Mouse (Mus musculus) olfactory bulb, adult 2 months (tissue): ENCODE results near the gene Tlr5. TPM values are rescaled to one million over a fixed set of nuclear protein-coding genes. Genes with fewer than 3 reads are reported as not detected.

ENCODE experiments used
- H3K27ac ChIP-seq: fragments of 200-500 bp; 2 replicates; pipeline ENCODE4 v1.5.1; 2012; ENCODE audit warnings: low read depth, low read length; ENCODE audit not compliant: insufficient read depth
- H3K4me1 ChIP-seq: fragments of 200-500 bp; 2 replicates; pipeline ENCODE4 v1.6.1; 2012; ENCODE audit warnings: low read length; ENCODE audit not compliant: control insufficient read depth, insufficient read depth
- H3K4me3 ChIP-seq: fragments of 200-500 bp; 2 replicates; pipeline ENCODE4 v1.5.1; 2012; ENCODE audit warnings: mild to moderate bottlenecking, low read depth, low read length, moderate library complexity; ENCODE audit not compliant: insufficient read depth
- CTCF ChIP-seq: fragments of 200-500 bp; IDR thresholded peaks from 2 replicates; pipeline ENCODE4 v1.5.1; 2012; ENCODE audit warnings: low read depth, mild to moderate bottlenecking, low read length, moderate library complexity; ENCODE audit not compliant: insufficient read depth
- POLR2A ChIP-seq: fragments of 200-500 bp; IDR thresholded peaks from 2 replicates; pipeline ENCODE4 v1.6.1; 2012; ENCODE audit warnings: mild to moderate bottlenecking, low read depth, low read length, moderate library complexity; ENCODE audit not compliant: insufficient read depth
- WGBS: fragments of 180-500 bp; shearing (Covaris S2); methylation state at CpG from one replicate; pipeline ENCODE4 v1.1.7; 2018; 5-methylcytosine and 5-hydroxymethylcytosine counted together
- polyA plus RNA-seq: library from polyadenylated mRNA; stranded (reverse); fragments of >200 nt; gene quantifications from 2 replicates; pipeline ENCODE4 v1.2.4, GENCODE M21; 2012; ENCODE audit warnings: low replicate concordance; ENCODE audit not compliant: missing spikeins, insufficient read depth, insufficient read length

Tlr5 gene
- not detected in 2 replicates for polyA plus RNA-seq

- H3K4me1 ChIP-seq, result peaks cover 18% of the 10 kb centered on the region
- TF ChIP-seq CTCF (no peak), POLR2A (no peak)
- no peak within 1 kb of the TSS for H3K27ac ChIP-seq
- 29% methylated on average over 21 of the region's 21 CpGs for WGBS
- H3K4me3 ChIP-seq, result peak within 1 kb of the TSS; percentile 27
These were observed at the start of gene Tlr5 for GRCm38 (mm10) chr1:182954287-182955046. Gene Tlr5, plus strand, starts transcription at chr1:182954788.

DNA sequence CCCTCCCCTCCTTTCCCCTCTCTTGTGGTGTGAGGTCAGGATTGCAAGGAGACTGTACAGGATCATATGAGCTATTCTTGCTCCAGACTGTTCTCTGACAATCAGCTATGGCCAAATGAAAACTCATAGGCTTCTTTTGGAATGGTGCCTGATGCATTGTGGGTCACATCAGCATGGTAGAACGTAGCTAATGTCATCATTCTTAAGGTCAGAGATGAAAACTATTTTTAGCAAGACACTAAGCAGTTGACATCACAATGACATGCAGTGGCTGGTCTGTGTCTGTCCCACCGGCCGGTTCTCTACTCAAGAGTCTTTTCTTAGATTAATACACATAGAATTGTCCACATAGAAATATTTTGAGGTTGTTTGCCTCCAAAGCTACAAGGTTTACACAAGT is 48.9 kb upstream of the Tlr5 start:
- H3K4me1 ChIP-seq, result peaks cover 28% of the 10 kb centered on the region
- 77% methylated on average over 3 of the region's 3 CpGs for WGBS

GRCm38 (mm10) chr1:182908050-182909036 is 46.2 kb upstream of the Tlr5 start:
- 22% methylated on average over 14 of the region's 14 CpGs for WGBS
- Histone ChIP-seq H3K27ac (0 out of 2 replicates have a peak overlapping the region, but pooled peaks have one; percentile 47), H3K4me1 (peaks cover 19% of the 10 kb centered on the region), H3K4me3 (no peak overlapping the region)
- TF ChIP-seq POLR2A (no peak), CTCF (no peak)

More for the DNA sequence above, 48.9 kb upstream of the Tlr5 start:
- Histone ChIP-seq H3K27ac (no peak overlapping the region), H3K4me3 (no peak overlapping the region)
- TF ChIP-seq CTCF (no peak), POLR2A (no peak)

DNA sequence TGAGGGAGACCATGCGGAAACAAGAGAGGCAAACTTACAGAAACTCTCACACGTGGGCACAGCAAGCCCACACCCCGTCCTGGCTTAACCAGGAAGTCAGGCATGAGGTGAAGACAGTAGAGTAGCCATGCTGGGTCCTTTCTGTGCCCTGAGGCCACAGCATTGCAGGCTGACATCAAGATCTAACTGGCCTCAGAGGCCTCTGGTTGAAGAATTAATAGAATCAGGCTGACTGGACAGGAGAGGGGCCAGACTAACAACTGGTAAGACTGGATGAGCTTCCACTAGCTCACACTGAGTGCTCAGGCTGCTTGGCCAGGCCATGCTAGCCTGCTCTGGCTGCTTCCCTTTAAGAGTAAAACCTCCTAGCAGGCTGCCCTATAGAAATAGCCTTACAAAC is 45.5 kb upstream of the Tlr5 start:
- WGBS, result 76% methylated on average over 3 of the region's 3 CpGs
- TF ChIP-seq CTCF (no peak), POLR2A (no peak)
- Histone ChIP-seq H3K4me3 (no peak overlapping the region), H3K4me1 (peaks cover 19% of the 10 kb centered on the region), H3K27ac (0 out of 2 replicates have a peak overlapping the region, but pooled peaks have one; percentile 36)

DNA sequence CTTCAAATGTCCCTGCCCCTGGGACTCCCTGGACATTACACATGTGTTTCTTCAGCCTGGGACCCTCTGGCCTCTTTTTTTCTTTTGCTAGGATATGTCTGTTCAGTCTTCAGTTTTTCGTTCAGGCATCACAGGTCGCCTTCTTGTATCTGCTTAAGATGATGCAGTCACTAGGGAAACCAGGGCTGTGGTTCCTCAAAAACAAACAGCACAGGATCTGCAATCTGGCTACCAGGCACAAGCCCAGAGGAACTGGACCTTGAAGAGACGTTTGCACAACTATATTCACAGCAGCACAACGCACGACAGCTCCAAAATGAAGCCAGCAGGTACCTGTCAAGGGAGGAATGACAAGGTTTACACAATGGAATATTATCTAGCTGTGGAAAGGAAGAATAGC is 45.0 kb upstream of the Tlr5 start:
- H3K27ac ChIP-seq, result no peak overlapping the region
- WGBS, result 87% methylated on average over 5 of the region's 5 CpGs
- no peak overlapping the region for H3K4me3 ChIP-seq
- TF ChIP-seq POLR2A (no peak), CTCF (no peak)
- H3K4me1 ChIP-seq, result peaks cover 19% of the 10 kb centered on the region

- no peak overlapping the region for H3K4me3 ChIP-seq
- WGBS, result 65% methylated on average over 2 of the region's 2 CpGs
- no peak overlapping the region for H3K27ac ChIP-seq
- peaks cover 14% of the 10 kb centered on the region for H3K4me1 ChIP-seq
- no peak for TF ChIP-seq CTCF
- no peak for TF ChIP-seq POLR2A
These were observed 42.0 kb upstream of the Tlr5 start for GRCm38 (mm10) chr1:182912591-182912990.

DNA sequence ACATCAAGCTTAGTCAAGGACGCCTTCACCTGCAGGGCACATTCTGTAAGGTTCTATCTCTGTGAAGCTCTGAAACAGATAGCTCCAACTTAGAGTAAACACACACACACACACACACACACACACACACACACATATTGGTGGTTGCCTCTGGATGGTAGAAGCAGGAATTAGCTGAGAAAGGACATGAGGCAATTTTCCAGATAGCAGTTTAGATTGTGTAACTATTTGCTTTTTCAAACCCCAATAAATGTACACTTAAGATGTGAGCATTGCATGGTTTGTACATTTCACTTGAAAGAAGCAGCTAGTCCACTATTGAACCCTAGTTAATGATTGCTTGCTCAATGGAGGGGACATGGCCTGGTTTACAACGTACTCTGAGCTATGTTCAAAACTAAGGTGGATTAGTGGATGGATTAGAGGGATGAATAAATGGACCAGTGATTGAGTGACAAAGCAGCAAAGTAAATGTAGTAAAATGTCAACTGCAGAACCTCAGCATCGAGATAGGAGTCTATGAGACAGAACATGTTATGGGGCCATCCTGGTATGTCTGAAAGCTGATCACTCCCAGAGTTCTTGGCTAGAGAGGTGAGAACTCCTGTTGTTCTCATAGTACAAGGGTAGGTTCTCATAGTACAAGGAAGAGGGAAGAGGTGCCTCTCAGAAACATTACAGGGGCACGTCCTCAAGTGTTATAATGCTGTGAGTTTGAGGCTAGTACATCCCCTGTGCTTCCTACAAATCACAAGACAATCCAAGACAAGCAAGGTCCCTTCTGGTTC is 40.3 kb upstream of the Tlr5 start:
- Histone ChIP-seq H3K4me3 (no peak overlapping the region), H3K4me1 (0 out of 2 replicates have a peak, but pooled peaks cover 5% of the 10 kb centered on the region), H3K27ac (no peak overlapping the region)
- TF ChIP-seq CTCF, result no peak
- no peak for TF ChIP-seq POLR2A
- 95% methylated on average over 4 of the region's 4 CpGs for WGBS

GRCm38 (mm10) chr1:182916166-182916565 is 38.4 kb upstream of the Tlr5 start:
- Histone ChIP-seq H3K27ac (no peak overlapping the region), H3K4me1 (0 out of 2 replicates have a peak, but pooled peaks cover 5% of the 10 kb centered on the region), H3K4me3 (no peak overlapping the region)
- TF ChIP-seq POLR2A (no peak), CTCF (no peak)
- WGBS, result 97% methylated on average over 5 of the region's 5 CpGs
